Mouse (Mus musculus): ENCODE measurements around the gene A730071L15Rik.

DNA sequence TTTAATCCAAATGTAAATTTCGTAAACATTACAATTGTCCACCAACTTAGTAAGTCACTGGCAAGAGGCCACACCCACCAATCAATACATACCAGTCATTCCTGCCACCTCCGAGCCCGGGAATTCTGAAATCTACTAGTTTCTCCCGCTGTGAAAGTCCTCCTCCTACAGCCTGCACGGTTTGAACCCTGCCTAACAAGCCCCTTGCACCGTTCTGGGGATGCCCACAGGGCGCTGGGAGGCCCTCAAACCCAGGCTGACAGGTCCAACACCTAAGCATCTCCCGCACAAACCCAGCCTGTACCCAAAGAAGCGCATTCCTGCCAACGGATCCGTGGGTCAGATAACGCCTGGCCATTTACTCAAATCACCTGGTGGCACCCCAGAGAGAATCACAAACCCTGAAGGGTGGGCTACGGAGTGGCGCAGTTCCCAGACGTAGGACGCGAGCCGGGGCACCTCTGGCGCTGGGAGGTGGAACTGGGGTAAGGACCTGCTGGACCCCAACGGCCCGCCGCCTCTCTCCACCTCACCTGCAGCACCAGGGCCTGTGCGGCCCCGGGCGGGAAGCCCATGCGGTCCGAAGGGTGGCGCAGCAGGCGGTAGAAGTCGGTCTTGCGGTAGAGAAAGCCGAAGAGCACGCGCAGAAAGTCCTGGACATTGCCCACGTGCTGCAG is at the start of gene A730071L15Rik:
- no peak for TF ChIP-seq CTCF (conservative IDR thresholded peaks at IDR 0.05 in 1 of 2, IDR thresholded peaks at IDR 0.05 in 1 of 2; ENCODE audit: low read depth in 2 of 2, low read length in 2 of 2)
- TF ChIP-seq UBTF (IDR thresholded peaks at IDR 0.05; ENCODE audit: low read depth, low read length) = no peak
- TF ChIP-seq E2F4 (IDR thresholded peaks at IDR 0.05; ENCODE audit: insufficient replicate concordance, low read depth, low read length) = no peak
- TF ChIP-seq MAFK (IDR thresholded peaks at IDR 0.05; ENCODE audit: insufficient replicate concordance, low read length) = no peak
- no peak for TF ChIP-seq EP300 (IDR thresholded peaks at IDR 0.05; ENCODE audit: low read length)
- no peak for TF ChIP-seq PAX5 (IDR thresholded peaks at IDR 0.05; ENCODE audit: low read length)
- TF ChIP-seq ZC3H11A (IDR thresholded peaks at IDR 0.05; ENCODE audit: low read depth, low read length) = no peak
- no peak for TF ChIP-seq ETS1 (conservative IDR thresholded peaks at IDR 0.05; ENCODE audit: low read depth, low read length)
- TF ChIP-seq KAT2A (IDR thresholded peaks at IDR 0.05; ENCODE audit: insufficient replicate concordance, low read length) = no peak
- TF ChIP-seq NELFE (IDR thresholded peaks at IDR 0.05; ENCODE audit: low read depth, low read length) = no peak
